In the genomic region with DNA sequence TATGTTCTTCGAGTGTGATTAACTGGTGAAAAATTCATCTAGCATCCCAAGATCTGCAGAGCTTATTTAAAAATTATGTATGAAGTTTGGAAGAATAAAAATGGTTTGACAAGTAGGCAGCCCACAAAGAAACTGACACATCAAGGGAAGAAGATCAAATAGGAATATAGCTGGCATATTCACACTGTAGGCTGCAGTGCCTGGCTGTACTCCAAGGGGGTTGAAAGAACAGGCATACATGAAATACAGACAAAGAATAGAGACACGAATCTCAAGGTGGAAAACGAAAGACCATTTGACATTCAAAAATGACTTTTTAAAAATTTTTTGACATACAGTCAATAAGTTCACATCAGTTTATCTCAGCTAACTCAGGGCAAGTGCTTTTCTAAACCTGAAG, we compare ENCODE assay signal across 18 mouse cellular contexts.
"Had no signal": no experiment of that assay in that cellular context is flagged by ENCODE, and none has a peak within 500 bp of the region (broad histone marks: within the 10 kb centered on the region; RNA-seq: fewer than 3 reads in every experiment).

No protein-coding gene starts in this region.

- H3K4me3 ChIP-seq: limb, embryonic 13.5 days; neural tube, embryonic 13.5 days had no signal

- H3K36me3 ChIP-seq: limb, embryonic 13.5 days; neural tube, embryonic 13.5 days had no signal

- H3K9ac ChIP-seq: limb, embryonic 13.5 days; liver, embryonic 14.5 days; neural tube, embryonic 13.5 days had no signal

- H3K4me1 ChIP-seq: limb, embryonic 13.5 days; neural tube, embryonic 13.5 days had no signal

- H3K27me3 ChIP-seq: limb, embryonic 13.5 days; neural tube, embryonic 13.5 days had no signal

- H3K27ac ChIP-seq: kidney, postnatal 0 days; limb, embryonic 13.5 days; liver, embryonic 14.5 days; neural tube, embryonic 13.5 days had no signal

- H3K9me3 ChIP-seq: limb, embryonic 13.5 days; neural tube, embryonic 13.5 days had no signal

- H3K4me2 ChIP-seq: limb, embryonic 13.5 days; midbrain, embryonic 11.5 days; neural tube, embryonic 13.5 days had no signal

- DNase-seq: kidney, adult 11 months; kidney, adult 9 months; kidney, postnatal 36 days; layer of hippocampus, adult 9-11 months; layer of hippocampus, postnatal 36 days; lung, adult 2 months; lung, postnatal 10 days; lung, postnatal 4 days; retina, postnatal 1 day; right cerebral cortex, postnatal 4 days; spleen, adult 18-20 months; thymus, adult 2 months; thymus, postnatal 4 days had no signal
